Mouse (Mus musculus): ENCODE measurements around the gene Dohh.

GRCm38 (mm10) chr10:81408871-81409291 lies 24.7 kb downstream of the Dohh start:
- TF ChIP-seq CTCF (IDR thresholded peaks at IDR 0.05; ENCODE audit: control insufficient read depth, insufficient read depth, low read length) (peak; percentile 97), POLR2A (IDR thresholded peaks at IDR 0.05; ENCODE audit: borderline replicate concordance, control insufficient read depth, low read depth, low read length) (no peak)

Measured in bone marrow, adult 2 months (tissue).